Mouse (Mus musculus): ENCODE data around the gene Ube2ql1.

The Ube2ql1 gene

GRCm38 (mm10) chr13:69708236-69708635 lies 31.5 kb downstream of the Ube2ql1 start:
- DNase-seq (ENCODE audit: extremely low spot score) = no peak

GRCm38 (mm10) chr13:69707496-69707895 lies 32.2 kb downstream of the Ube2ql1 start:
- no peak for DNase-seq (ENCODE audit: extremely low spot score)

- no peak for DNase-seq (ENCODE audit: extremely low spot score)
Observed at GRCm38 (mm10) chr13:69706919-69707318, 32.8 kb downstream of the Ube2ql1 start.

GRCm38 (mm10) chr13:69703505-69703904 lies 36.2 kb downstream of the Ube2ql1 start:
- DNase-seq (ENCODE audit: extremely low spot score) = peak; percentile 26

- no peak for DNase-seq (ENCODE audit: extremely low spot score)
Observed at GRCm38 (mm10) chr13:69701397-69701796, 38.3 kb downstream of the Ube2ql1 start.

- no peak for DNase-seq (ENCODE audit: extremely low spot score)
Observed at GRCm38 (mm10) chr13:69700827-69701226, 38.9 kb downstream of the Ube2ql1 start.

GRCm38 (mm10) chr13:69696333-69696991 lies 43.2 kb downstream of the Ube2ql1 start:
- DNase-seq (ENCODE audit: extremely low spot score) = peak; percentile 74

- DNase-seq (ENCODE audit: extremely low spot score) = peak; percentile 52
Observed at GRCm38 (mm10) chr13:69691074-69691473, 48.6 kb downstream of the Ube2ql1 start.

- no peak for DNase-seq (ENCODE audit: extremely low spot score)
Observed at GRCm38 (mm10) chr13:69687023-69687422, 52.7 kb downstream of the Ube2ql1 start.

GRCm38 (mm10) chr13:69685406-69685818 lies 54.3 kb downstream of the Ube2ql1 start:
- no peak for DNase-seq (ENCODE audit: extremely low spot score)

GRCm38 (mm10) chr13:69673921-69674618 lies 65.6 kb downstream of the Ube2ql1 start:
- no peak for DNase-seq (ENCODE audit: extremely low spot score)

GRCm38 (mm10) chr13:69673197-69673920 lies 66.3 kb downstream of the Ube2ql1 start:
- DNase-seq (ENCODE audit: extremely low spot score) = no peak

GRCm38 (mm10) chr13:69672565-69672964 lies 67.1 kb downstream of the Ube2ql1 start:
- DNase-seq (ENCODE audit: extremely low spot score) = no peak

- DNase-seq (ENCODE audit: extremely low spot score) = no peak
Observed at GRCm38 (mm10) chr13:69672121-69672520, 67.6 kb downstream of the Ube2ql1 start.

- no peak for DNase-seq (ENCODE audit: extremely low spot score)
Observed at GRCm38 (mm10) chr13:69654508-69654907, 85.2 kb downstream of the Ube2ql1 start.
